Mouse (Mus musculus): Measurements from ENCODE around the gene Ackr1. TPM values are rescaled to one million over a fixed set of nuclear protein-coding genes. Genes with fewer than 3 reads are reported as not detected.
A peak's percentile ranks its signal among the peaks of the same experiment; 100 is the strongest.

The Ackr1 gene
- polyA plus RNA-seq, 1 experiment from 2014 or later, result 0.66 TPM

GRCm38 (mm10) chr1:173361651-173362050 is 28.1 kb upstream of the Ackr1 start:
- Histone ChIP-seq H3K9me3 (ENCODE audit: control insufficient read depth) (no peaks in the 10 kb centered on the region), H3K27me3 (replicated peaks; ENCODE audit: control insufficient read depth, insufficient read depth, low read length) (peaks cover 9% of the 10 kb centered on the region; the same call in 1 of the 2 replicates), H3K36me3 (ENCODE audit: control insufficient read depth, insufficient read depth) (no peaks in the 10 kb centered on the region), H3K4me2 (replicated peaks; ENCODE audit: low read depth) (no peak overlapping the region), H3K4me3 (ENCODE audit: low read depth, low read length) (no peak overlapping the region), H3K9ac (ENCODE audit: low read depth, low read length) (no peak overlapping the region), H3K4me1 (replicated peaks; ENCODE audit: control insufficient read depth, insufficient read depth, low read length) (no peaks in the 10 kb centered on the region), H3K27ac (ENCODE audit: low read depth, low read length) (no peak overlapping the region)
- ATAC-seq, result no peak; the same call in 1 of the 2 replicates
- TF ChIP-seq CTCF (IDR thresholded peaks at IDR 0.05; ENCODE audit: low read depth), result no peak
- 23% methylated on average over 6 of the region's 6 CpGs for WGBS

GRCm38 (mm10) chr1:173359590-173360290 is 26.2 kb upstream of the Ackr1 start:
- H3K4me3 ChIP-seq (ENCODE audit: low read depth, low read length), result no peak overlapping the region
- 75% methylated on average over 4 of the region's 4 CpGs for WGBS
- H3K4me2 ChIP-seq (replicated peaks; ENCODE audit: low read depth), result no peak overlapping the region
- no peaks in the 10 kb centered on the region for H3K4me1 ChIP-seq (replicated peaks; ENCODE audit: control insufficient read depth, insufficient read depth, low read length)
- ATAC-seq, result no peak
- no peaks in the 10 kb centered on the region for H3K36me3 ChIP-seq (ENCODE audit: control insufficient read depth, insufficient read depth)
- H3K27ac ChIP-seq (ENCODE audit: low read depth, low read length), result no peak overlapping the region
- H3K9ac ChIP-seq (ENCODE audit: low read depth, low read length), result no peak overlapping the region
- H3K27me3 ChIP-seq (replicated peaks; ENCODE audit: control insufficient read depth, insufficient read depth, low read length), result no peaks in the 10 kb centered on the region
- H3K9me3 ChIP-seq (ENCODE audit: control insufficient read depth), result no peaks in the 10 kb centered on the region
- no peak for TF ChIP-seq CTCF (IDR thresholded peaks at IDR 0.05; ENCODE audit: low read depth)

GRCm38 (mm10) chr1:173357799-173358198 is 24.2 kb upstream of the Ackr1 start:
- no peak overlapping the region for H3K4me2 ChIP-seq (replicated peaks; ENCODE audit: low read depth)
- H3K9me3 ChIP-seq (ENCODE audit: control insufficient read depth), result no peaks in the 10 kb centered on the region
- TF ChIP-seq CTCF (IDR thresholded peaks at IDR 0.05; ENCODE audit: low read depth), result no peak
- no peak overlapping the region for H3K9ac ChIP-seq (ENCODE audit: low read depth, low read length)
- H3K4me1 ChIP-seq (replicated peaks; ENCODE audit: control insufficient read depth, insufficient read depth, low read length), result no peaks in the 10 kb centered on the region
- H3K4me3 ChIP-seq (ENCODE audit: low read depth, low read length), result no peak overlapping the region
- no peaks in the 10 kb centered on the region for H3K36me3 ChIP-seq (ENCODE audit: control insufficient read depth, insufficient read depth)
- 56% methylated on average over 4 of the region's 4 CpGs for WGBS
- no peaks in the 10 kb centered on the region for H3K27me3 ChIP-seq (replicated peaks; ENCODE audit: control insufficient read depth, insufficient read depth, low read length)
- no peak overlapping the region for H3K27ac ChIP-seq (ENCODE audit: low read depth, low read length)
- ATAC-seq, result no peak

GRCm38 (mm10) chr1:173356699-173357098 is 23.1 kb upstream of the Ackr1 start:
- Histone ChIP-seq H3K4me1 (replicated peaks; ENCODE audit: control insufficient read depth, insufficient read depth, low read length) (no peaks in the 10 kb centered on the region), H3K27me3 (replicated peaks; ENCODE audit: control insufficient read depth, insufficient read depth, low read length) (no peaks in the 10 kb centered on the region), H3K4me3 (ENCODE audit: low read depth, low read length) (no peak overlapping the region), H3K9me3 (ENCODE audit: control insufficient read depth) (no peaks in the 10 kb centered on the region), H3K36me3 (ENCODE audit: control insufficient read depth, insufficient read depth) (no peaks in the 10 kb centered on the region), H3K27ac (ENCODE audit: low read depth, low read length) (no peak overlapping the region), H3K4me2 (replicated peaks; ENCODE audit: low read depth) (no peak overlapping the region), H3K9ac (ENCODE audit: low read depth, low read length) (no peak overlapping the region)
- ATAC-seq, result no peak
- TF ChIP-seq CTCF (IDR thresholded peaks at IDR 0.05; ENCODE audit: low read depth), result peak; percentile 27
- WGBS, result 87% methylated on average over 2 of the region's 2 CpGs

- Histone ChIP-seq H3K27ac (ENCODE audit: low read depth, low read length) (no peak overlapping the region), H3K4me3 (ENCODE audit: low read depth, low read length) (no peak overlapping the region), H3K4me1 (replicated peaks; ENCODE audit: control insufficient read depth, insufficient read depth, low read length) (no peaks in the 10 kb centered on the region), H3K36me3 (ENCODE audit: control insufficient read depth, insufficient read depth) (no peaks in the 10 kb centered on the region), H3K9ac (ENCODE audit: low read depth, low read length) (no peak overlapping the region), H3K4me2 (replicated peaks; ENCODE audit: low read depth) (no peak overlapping the region), H3K27me3 (replicated peaks; ENCODE audit: control insufficient read depth, insufficient read depth, low read length) (no peaks in the 10 kb centered on the region), H3K9me3 (ENCODE audit: control insufficient read depth) (no peaks in the 10 kb centered on the region)
- WGBS, result 75% methylated on average over 7 of the region's 7 CpGs
- ATAC-seq, result no peak
- no peak for TF ChIP-seq CTCF (IDR thresholded peaks at IDR 0.05; ENCODE audit: low read depth)
Measured at GRCm38 (mm10) chr1:173355107-173355846, 21.7 kb upstream of the Ackr1 start.

- Histone ChIP-seq H3K27ac (ENCODE audit: low read depth, low read length) (no peak within 1 kb of the TSS), H3K4me1 (replicated peaks; ENCODE audit: control insufficient read depth, insufficient read depth, low read length) (no peaks in the 10 kb centered on the region), H3K9ac (ENCODE audit: low read depth, low read length) (no peak within 1 kb of the TSS), H3K4me3 (ENCODE audit: low read depth, low read length) (no peak within 1 kb of the TSS), H3K4me2 (replicated peaks; ENCODE audit: low read depth) (peak within 1 kb of the TSS; percentile 17), H3K36me3 (ENCODE audit: control insufficient read depth, insufficient read depth) (no peaks in the 10 kb centered on the region), H3K27me3 (replicated peaks; ENCODE audit: control insufficient read depth, insufficient read depth, low read length) (no peaks in the 10 kb centered on the region), H3K9me3 (ENCODE audit: control insufficient read depth) (no peaks in the 10 kb centered on the region)
- no peak for ATAC-seq
- WGBS, result 11% methylated on average over 10 of the region's 10 CpGs
- no peak for TF ChIP-seq CTCF (IDR thresholded peaks at IDR 0.05; ENCODE audit: low read depth)
Measured at GRCm38 (mm10) chr1:173350372-173350957, 16.9 kb upstream of the Ackr1 start, which contains the start of gene Aim2. Aim2 (plus strand) TSS chr1:173350879.
